Mouse (Mus musculus) thymus, adult 2 months (tissue): ENCODE results near the gene Gm11214. TPM values are rescaled to one million over a fixed set of nuclear protein-coding genes. Genes with fewer than 3 reads are reported as not detected.

Experiments
- DNase-seq: peaks from one replicate; pipeline ENCODE4 v3.0.0; 2021
- H3K27ac ChIP-seq: fragments of 200-500 bp; 2 replicates; pipeline ENCODE4 v1.5.1; 2012; ENCODE audit warnings: low read length, control low read depth; ENCODE audit not compliant: control insufficient read depth, insufficient read depth
- H3K27me3 ChIP-seq: fragments of 200-500 bp; 2 replicates; pipeline ENCODE4 v1.6.1; 2012; ENCODE audit warnings: mild to moderate bottlenecking, low read length, moderate library complexity, mixed read lengths; ENCODE audit not compliant: control insufficient read depth, insufficient read depth
- H3K36me3 ChIP-seq: fragments of 200-500 bp; 2 replicates; pipeline ENCODE4 v1.6.1; 2012; ENCODE audit warnings: mild to moderate bottlenecking, low read length, moderate library complexity; ENCODE audit not compliant: control insufficient read depth, insufficient read depth
- H3K4me1 ChIP-seq: fragments of 200-500 bp; replicated peaks from 2 replicates; pipeline ENCODE4 v1.6.1; 2012; ENCODE audit warnings: low read length; ENCODE audit not compliant: control insufficient read depth, insufficient read depth
- H3K4me3 ChIP-seq: fragments of 200-500 bp; 2 replicates; pipeline ENCODE4 v1.5.1; 2012; ENCODE audit warnings: mild to moderate bottlenecking, low read length, control low read depth, moderate library complexity; ENCODE audit not compliant: control insufficient read depth, insufficient read depth
- CTCF ChIP-seq: fragments of 200-500 bp; IDR thresholded peaks from 2 replicates; pipeline ENCODE4 v1.5.1; 2012; ENCODE audit warnings: mild to moderate bottlenecking, control low read depth, low read length, moderate library complexity, borderline replicate concordance; ENCODE audit not compliant: control insufficient read depth, poor library complexity, insufficient read depth; ENCODE audit errors: extremely low read depth
- POLR2A ChIP-seq: fragments of 200-500 bp; IDR thresholded peaks from 2 replicates; pipeline ENCODE4 v1.6.1; 2012; ENCODE audit warnings: mild to moderate bottlenecking, low read length, control low read depth, moderate library complexity; ENCODE audit not compliant: control insufficient read depth, poor library complexity, insufficient read depth; ENCODE audit errors: extremely low read depth
- WGBS: fragments of 180-500 bp; shearing (Covaris S2); methylation state at CpG from one replicate; pipeline ENCODE4 v1.1.7; 2018; 5-methylcytosine and 5-hydroxymethylcytosine counted together
- polyA plus RNA-seq: library from polyadenylated mRNA; depleted of rRNA; stranded (reverse); fragments of >200 nt; gene quantifications from 2 replicates; pipeline ENCODE4 v1.2.3, GENCODE M21; 2012

The Gm11214 gene
- polyA plus RNA-seq, 1 experiment: not detected

DNA sequence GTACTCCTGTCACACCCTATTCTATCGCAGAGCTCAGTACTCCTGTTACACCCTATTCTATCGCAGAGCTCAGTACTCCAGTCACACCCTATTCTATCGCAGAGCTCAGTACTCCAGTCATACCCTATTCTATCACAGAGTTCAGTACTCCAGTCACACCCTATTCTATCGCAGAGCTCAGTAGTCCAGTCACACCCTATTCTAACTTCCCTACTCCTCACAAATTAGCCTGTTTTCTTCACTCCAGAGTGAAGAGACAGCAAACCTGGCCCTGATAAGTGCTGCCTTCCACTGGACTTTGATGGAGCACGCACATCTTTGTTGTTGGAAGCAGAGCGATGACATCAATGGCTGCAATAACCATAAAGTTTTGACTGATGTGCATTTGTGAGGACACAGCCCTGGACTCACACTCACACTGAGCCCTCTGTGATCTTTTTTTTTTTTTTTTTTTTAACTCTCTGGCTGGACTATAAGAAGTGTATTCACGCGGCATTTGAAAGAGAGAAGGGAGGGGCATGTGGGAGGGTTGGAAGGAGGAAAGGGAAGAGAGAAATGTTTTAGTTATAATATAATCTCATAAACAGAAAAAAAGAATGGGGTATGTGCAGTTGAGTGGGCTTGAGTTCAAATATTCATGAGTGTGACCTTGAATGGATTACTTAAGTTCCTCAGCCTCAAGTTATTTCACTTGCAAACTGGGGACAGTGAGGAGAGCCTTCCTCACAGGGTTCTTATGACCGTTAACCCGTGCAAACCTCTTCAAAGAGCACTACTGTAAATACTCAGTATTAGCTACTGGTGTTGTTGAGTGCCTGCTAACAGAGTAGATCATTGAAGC is 21.5 kb upstream of the Gm11214 start:
- H3K27me3 ChIP-seq: no peaks in the 10 kb centered on the region
- WGBS: 92% methylated on average over 10 of the region's 10 CpGs
- no peak overlapping the region for H3K27ac ChIP-seq
- no peaks in the 10 kb centered on the region for H3K4me1 ChIP-seq
- TF ChIP-seq POLR2A: no peak
- no peak for TF ChIP-seq CTCF
- no peak overlapping the region for H3K4me3 ChIP-seq
- no peak for DNase-seq
- no peaks in the 10 kb centered on the region for H3K36me3 ChIP-seq

DNA sequence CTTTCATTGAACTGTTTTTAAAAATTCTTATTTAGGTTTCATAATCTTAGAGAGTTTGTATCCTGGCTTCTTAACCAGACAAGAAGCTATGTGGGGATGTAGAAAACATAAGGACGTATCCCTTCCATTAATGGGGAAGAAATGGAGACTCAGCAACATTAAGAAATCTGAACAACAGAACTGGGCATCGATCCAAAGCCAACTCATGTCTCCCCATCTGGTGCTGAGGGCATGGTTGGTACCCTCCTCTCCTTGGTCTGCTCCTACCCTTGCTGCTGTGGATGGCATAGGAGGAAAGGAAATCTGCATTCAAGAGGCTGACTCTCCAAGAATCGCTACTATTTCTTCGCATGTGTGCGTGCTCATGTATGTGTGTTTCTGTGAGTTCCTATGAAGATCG is 20.5 kb upstream of the Gm11214 start:
- Histone ChIP-seq H3K27me3 (no peaks in the 10 kb centered on the region), H3K4me1 (no peaks in the 10 kb centered on the region), H3K4me3 (no peak overlapping the region), H3K27ac (no peak overlapping the region), H3K36me3 (no peaks in the 10 kb centered on the region)
- WGBS: 95% methylated on average over 6 of the region's 6 CpGs
- DNase-seq: no peak
- TF ChIP-seq POLR2A (no peak), CTCF (no peak)

DNA sequence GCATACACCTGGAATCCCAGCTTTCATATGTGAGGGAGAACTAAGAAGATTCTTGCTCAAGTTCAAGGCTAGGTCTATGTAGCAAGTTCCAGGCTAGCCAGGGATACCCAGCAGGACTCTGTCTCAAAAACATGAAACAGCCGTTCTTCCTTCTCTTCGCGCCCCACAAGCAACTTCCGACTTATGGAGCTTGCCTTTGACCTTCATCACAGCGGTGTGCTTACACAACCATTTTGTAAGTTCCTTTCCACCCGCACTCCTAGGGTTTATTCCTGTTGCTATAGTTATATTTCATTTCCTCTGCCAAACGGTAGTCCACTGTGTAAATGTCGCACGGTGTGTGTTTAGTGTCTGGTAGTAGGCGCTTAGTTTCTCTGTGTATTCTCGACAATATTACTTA is 19.9 kb upstream of the Gm11214 start:
- Histone ChIP-seq H3K36me3 (no peaks in the 10 kb centered on the region), H3K27me3 (no peaks in the 10 kb centered on the region), H3K4me3 (no peak overlapping the region), H3K4me1 (no peaks in the 10 kb centered on the region), H3K27ac (no peak overlapping the region)
- DNase-seq: no peak
- WGBS: 82% methylated on average over 11 of the region's 11 CpGs
- TF ChIP-seq CTCF: no peak
- TF ChIP-seq POLR2A: no peak

DNA sequence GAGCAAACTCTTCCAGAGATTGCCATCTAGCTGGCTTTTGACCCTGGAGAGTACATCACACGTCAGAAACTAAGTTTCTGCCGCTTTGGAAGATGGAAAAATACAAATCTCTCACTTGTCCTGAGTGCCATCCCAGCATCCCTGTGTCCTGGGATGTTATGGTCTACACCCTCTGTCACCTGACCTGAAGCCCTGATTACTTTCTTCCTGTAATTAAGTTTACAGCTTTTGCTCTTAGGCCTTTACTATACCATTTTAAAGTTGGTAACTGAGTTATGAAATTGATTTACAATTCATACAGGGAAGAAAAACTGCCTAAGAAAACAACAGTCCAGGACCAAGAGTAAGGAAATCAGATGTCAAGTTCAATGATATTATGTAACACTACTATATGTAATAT is 19.3 kb upstream of the Gm11214 start:
- Histone ChIP-seq H3K36me3 (no peaks in the 10 kb centered on the region), H3K4me3 (no peak overlapping the region), H3K27ac (no peak overlapping the region), H3K27me3 (no peaks in the 10 kb centered on the region), H3K4me1 (no peaks in the 10 kb centered on the region)
- TF ChIP-seq CTCF (no peak), POLR2A (no peak)
- WGBS: 90% methylated on average over 2 of the region's 2 CpGs
- no peak for DNase-seq

DNA sequence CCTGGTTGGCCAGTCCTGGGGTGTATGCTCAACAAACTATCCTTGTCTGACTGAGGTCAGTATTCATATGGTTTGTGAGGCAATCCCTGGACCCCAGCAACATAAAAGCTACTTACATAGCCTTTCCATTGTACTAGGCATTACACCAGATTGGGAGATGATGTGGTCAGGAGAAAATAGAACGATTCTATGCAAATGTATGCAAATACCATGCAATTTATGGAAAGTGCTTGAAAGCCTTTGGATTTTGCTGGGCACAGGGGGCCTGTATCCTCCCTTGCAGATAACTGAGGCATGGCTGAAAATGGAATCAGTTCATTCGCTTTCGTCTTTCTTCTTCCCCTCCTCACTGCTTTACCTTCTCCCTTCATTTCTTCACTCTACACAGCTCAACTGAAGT is 18.4 kb upstream of the Gm11214 start:
- Histone ChIP-seq H3K4me3 (no peak overlapping the region), H3K27me3 (no peaks in the 10 kb centered on the region), H3K27ac (no peak overlapping the region), H3K4me1 (no peaks in the 10 kb centered on the region), H3K36me3 (no peaks in the 10 kb centered on the region)
- 97% methylated on average over 3 of the region's 3 CpGs for WGBS
- TF ChIP-seq POLR2A: no peak
- no peak for TF ChIP-seq CTCF
- DNase-seq: no peak

DNA sequence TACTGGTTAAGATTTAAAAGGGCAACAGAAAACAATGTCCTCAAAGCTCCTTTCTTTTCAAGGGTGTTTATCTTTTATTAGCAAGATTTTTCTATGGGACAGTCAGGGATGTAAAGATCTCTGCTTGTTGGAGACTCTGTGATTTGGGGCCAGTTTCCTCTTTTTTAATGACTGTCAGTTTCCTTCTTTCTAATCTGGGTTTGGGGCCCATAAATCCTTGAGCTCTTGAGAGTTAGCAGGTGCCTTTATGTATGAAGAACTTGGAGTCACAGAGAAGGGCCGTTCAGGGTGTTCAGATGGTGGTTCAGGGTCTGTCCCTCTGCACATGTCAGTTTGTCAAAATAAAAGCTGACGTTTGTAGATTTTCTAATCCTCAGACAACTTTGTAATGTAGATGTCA is 11.9 kb upstream of the Gm11214 start:
- no peaks in the 10 kb centered on the region for H3K36me3 ChIP-seq
- DNase-seq: no peak
- TF ChIP-seq POLR2A: no peak
- TF ChIP-seq CTCF: no peak
- WGBS: 21% methylated on average over 2 of the region's 2 CpGs
- H3K4me1 ChIP-seq: no peaks in the 10 kb centered on the region
- H3K27ac ChIP-seq: no peak overlapping the region
- no peak overlapping the region for H3K4me3 ChIP-seq
- no peaks in the 10 kb centered on the region for H3K27me3 ChIP-seq
